Mouse (Mus musculus): ENCODE measurements around the gene Pigr.

Gene Pigr

GRCm38 (mm10) chr1:130832230-130833149 is 6.0 kb downstream of the Pigr start:
- peak; percentile 62 for DNase-seq

- peak; percentile 45 for DNase-seq
These were observed 8.9 kb downstream of the Pigr start for GRCm38 (mm10) chr1:130835161-130835936.

GRCm38 (mm10) chr1:130838288-130838687 is 11.8 kb downstream of the Pigr start:
- DNase-seq: peak; percentile 30

GRCm38 (mm10) chr1:130840599-130841379 is 14.3 kb downstream of the Pigr start:
- DNase-seq: peak; percentile 47

GRCm38 (mm10) chr1:130841621-130842020 is 15.1 kb downstream of the Pigr start:
- no peak for DNase-seq

- DNase-seq: no peak
These were observed 18.0 kb downstream of the Pigr start for GRCm38 (mm10) chr1:130844516-130844915.

GRCm38 (mm10) chr1:130849530-130850214 is 23.2 kb downstream of the Pigr start:
- no peak for DNase-seq

- no peak for DNase-seq
These were observed 23.9 kb downstream of the Pigr start for GRCm38 (mm10) chr1:130850405-130850804.

- DNase-seq: no peak
These were observed 28.3 kb downstream of the Pigr start for GRCm38 (mm10) chr1:130854819-130855218.

GRCm38 (mm10) chr1:130855723-130856122 is 29.2 kb downstream of the Pigr start:
- DNase-seq: no peak

GRCm38 (mm10) chr1:130857456-130857855 is 31.0 kb downstream of the Pigr start:
- no peak for DNase-seq

- DNase-seq: no peak
These were observed 37.8 kb downstream of the Pigr start for GRCm38 (mm10) chr1:130864238-130864637.

- no peak for DNase-seq
These were observed 38.3 kb downstream of the Pigr start for GRCm38 (mm10) chr1:130864741-130865140.

GRCm38 (mm10) chr1:130865541-130866221 is 39.2 kb downstream of the Pigr start, which contains the start of gene Fcmr:
TSS of gene Fcmr (plus strand) at chr1:130865669.
- no peak for DNase-seq

GRCm38 (mm10) chr1:130872912-130873311 is 46.4 kb downstream of the Pigr start:
- no peak for DNase-seq

- peak; percentile 67 for DNase-seq
These were observed 48.7 kb downstream of the Pigr start for GRCm38 (mm10) chr1:130875139-130875538.

- DNase-seq: no peak
These were observed 49.4 kb downstream of the Pigr start for GRCm38 (mm10) chr1:130875910-130876309.

- peak; percentile 66 for DNase-seq
These were observed 50.5 kb downstream of the Pigr start for GRCm38 (mm10) chr1:130876931-130877509.

- peak; percentile 39 for DNase-seq
These were observed 51.6 kb downstream of the Pigr start for GRCm38 (mm10) chr1:130877889-130878614.

GRCm38 (mm10) chr1:130879927-130880326 is 53.4 kb downstream of the Pigr start:
- DNase-seq: no peak

Data from kidney, postnatal 14 days (tissue).